Mouse (Mus musculus): ENCODE results near the gene Mettl7a3.

Gene Mettl7a3

GRCm38 (mm10) chr15:100387544-100388223 is 53.0 kb downstream of the Mettl7a3 start:
- no peak for DNase-seq (ENCODE audit: low spot score)

GRCm38 (mm10) chr15:100388224-100388835 is 53.6 kb downstream of the Mettl7a3 start:
- DNase-seq (ENCODE audit: low spot score): no peak

GRCm38 (mm10) chr15:100388886-100389285 is 54.2 kb downstream of the Mettl7a3 start:
- DNase-seq (ENCODE audit: low spot score): no peak

All from embryo, embryonic 10 days (tissue).